Mouse (Mus musculus): ENCODE data around the gene Ano8. TPM values are rescaled to one million over a fixed set of nuclear protein-coding genes. Genes with fewer than 3 reads are reported as not detected.

Ano8 gene
- polyA plus RNA-seq, 1 experiment from 2014 or later: 3.0 TPM

DNA sequence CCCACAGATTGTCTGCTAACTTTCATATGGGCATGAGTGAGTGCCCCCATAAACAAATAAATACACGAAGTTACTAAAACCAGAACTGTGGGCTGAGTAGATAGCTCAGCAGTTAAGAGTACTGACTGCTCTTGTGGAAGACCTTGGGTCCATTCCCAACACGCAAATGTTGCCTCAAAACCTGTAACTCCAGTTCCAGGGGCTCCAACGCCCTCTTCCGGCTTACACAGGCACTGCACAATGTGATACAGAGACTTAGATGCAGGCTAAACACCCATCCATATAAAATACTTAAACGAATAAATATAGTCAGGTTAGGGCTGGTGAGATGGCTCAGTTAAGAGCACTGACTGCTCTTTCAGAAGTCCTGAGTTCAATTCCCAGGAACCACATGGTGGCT lies 29.3 kb upstream of the Ano8 start:
- 71% methylated on average over 5 of the region's 5 CpGs for WGBS

DNA sequence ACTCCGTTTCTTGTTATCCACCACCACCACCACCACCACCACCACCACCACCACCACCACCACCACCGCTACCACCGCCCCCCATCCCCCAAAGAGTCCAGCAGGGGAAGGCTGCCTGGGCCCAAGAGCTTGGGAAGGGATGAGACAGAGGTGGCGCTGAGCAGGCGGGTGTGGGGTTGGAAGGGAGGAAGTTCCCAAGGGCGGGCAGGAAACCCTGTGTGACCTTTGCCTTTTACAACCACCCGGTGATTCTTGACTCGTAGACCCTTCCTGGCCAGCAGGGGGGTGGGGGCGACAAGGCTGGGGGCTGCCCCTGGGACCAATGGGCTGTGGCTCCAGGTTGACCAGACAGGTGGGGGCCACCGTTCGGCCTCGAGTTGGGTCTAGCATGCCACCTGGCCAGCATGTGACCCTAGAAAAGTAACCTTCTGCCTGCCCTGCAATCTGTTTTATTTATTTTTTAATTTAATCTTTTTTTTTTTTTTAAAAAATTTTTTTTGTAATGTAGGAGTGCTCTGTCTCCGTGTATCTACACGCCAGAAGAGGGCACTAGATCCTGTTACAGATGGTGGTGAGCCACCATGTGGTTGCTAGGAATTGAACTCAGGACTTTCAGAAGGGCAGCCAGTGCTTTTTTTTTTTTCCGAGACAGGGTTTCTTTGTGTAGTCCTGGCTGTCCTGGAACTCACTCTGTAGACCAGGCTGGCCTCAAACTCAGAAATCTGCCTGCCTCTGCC lies 27.4 kb upstream of the Ano8 start:
- Histone ChIP-seq H3K36me3 (no peaks in the 10 kb centered on the region), H3K4me3 (no peak overlapping the region), H3K9me3 (replicated peaks) (no peaks in the 10 kb centered on the region), H3K27ac (replicated peaks) (no peak overlapping the region), H3K4me1 (peaks cover 23% of the 10 kb centered on the region), H3K27me3 (ENCODE audit: low read depth, poor library complexity, severe bottlenecking) (peaks cover 42% of the 10 kb centered on the region)
- no peak for DNase-seq (ENCODE audit: low spot score)
- WGBS: 78% methylated on average over 15 of the region's 15 CpGs

More for the DNA sequence above, 29.3 kb upstream of the Ano8 start:
- Histone ChIP-seq H3K4me3 (no peak overlapping the region), H3K9me3 (replicated peaks) (no peaks in the 10 kb centered on the region), H3K27ac (replicated peaks) (no peak overlapping the region), H3K4me1 (peaks cover 20% of the 10 kb centered on the region), H3K36me3 (no peaks in the 10 kb centered on the region), H3K27me3 (ENCODE audit: low read depth, poor library complexity, severe bottlenecking) (peaks cover 24% of the 10 kb centered on the region)
- no peak for DNase-seq (ENCODE audit: low spot score)

DNA sequence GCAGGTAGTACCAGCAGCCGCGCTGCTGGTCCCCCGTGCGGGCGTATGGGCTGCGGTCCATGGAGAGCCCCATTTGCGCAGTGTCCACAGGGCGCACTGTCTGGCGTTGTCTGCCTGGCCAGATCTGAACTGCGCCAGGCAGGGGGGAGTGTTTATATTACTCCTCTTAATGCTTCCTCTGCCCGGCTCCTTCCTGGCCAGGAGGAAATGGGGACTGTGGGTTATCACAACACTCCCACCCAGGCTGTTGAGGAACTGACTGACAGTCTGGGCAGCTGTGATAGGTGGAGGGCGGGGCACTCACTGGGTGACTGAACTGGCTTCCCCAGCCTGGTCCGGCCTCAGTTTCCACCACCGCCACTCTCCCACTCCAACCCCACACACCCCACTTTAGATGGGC lies 25.9 kb upstream of the Ano8 start, which contains the start of gene Plvap:
Plvap (minus strand) TSS at position 109 of the 400 bp plus-strand sequence.
- no peaks in the 10 kb centered on the region for H3K9me3 ChIP-seq (replicated peaks)
- H3K36me3 ChIP-seq: no peaks in the 10 kb centered on the region
- H3K4me1 ChIP-seq: peaks cover 23% of the 10 kb centered on the region
- DNase-seq (ENCODE audit: low spot score): no peak
- H3K4me3 ChIP-seq: 0 out of 2 replicates have a peak within 1 kb of the TSS, but pooled peaks have one; percentile 14
- 71% methylated on average over 14 of the region's 14 CpGs for WGBS
- H3K27me3 ChIP-seq (ENCODE audit: low read depth, poor library complexity, severe bottlenecking): peaks cover 58% of the 10 kb centered on the region
- H3K27ac ChIP-seq (replicated peaks): no peak within 1 kb of the TSS

DNA sequence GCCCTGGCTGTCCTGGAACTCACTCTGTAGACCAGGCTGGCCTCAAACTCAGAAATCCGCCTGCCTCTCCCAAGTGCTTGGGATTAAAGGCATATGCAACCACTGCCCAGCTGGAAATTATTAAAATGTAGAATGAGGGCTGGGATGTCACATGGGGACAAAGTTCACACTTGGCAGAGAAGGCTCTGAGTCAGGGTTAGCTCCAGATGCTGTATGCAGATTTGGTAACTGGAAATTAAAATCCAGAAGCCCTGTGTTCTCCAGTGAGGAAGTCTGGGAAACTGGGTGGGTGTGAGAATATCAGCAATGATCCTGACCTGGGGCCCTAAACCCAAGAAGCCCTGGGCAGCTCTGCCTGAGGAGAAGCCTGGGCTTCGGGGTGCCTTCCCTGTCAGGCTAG lies 23.6 kb upstream of the Ano8 start:
- DNase-seq (ENCODE audit: low spot score): no peak
- Histone ChIP-seq H3K27ac (replicated peaks) (no peak overlapping the region), H3K36me3 (no peaks in the 10 kb centered on the region), H3K9me3 (replicated peaks) (no peaks in the 10 kb centered on the region), H3K27me3 (ENCODE audit: low read depth, poor library complexity, severe bottlenecking) (peaks cover 80% of the 10 kb centered on the region), H3K4me3 (no peak overlapping the region), H3K4me1 (peaks cover 23% of the 10 kb centered on the region)
- WGBS: 71% methylated on average over 2 of the region's 2 CpGs

DNA sequence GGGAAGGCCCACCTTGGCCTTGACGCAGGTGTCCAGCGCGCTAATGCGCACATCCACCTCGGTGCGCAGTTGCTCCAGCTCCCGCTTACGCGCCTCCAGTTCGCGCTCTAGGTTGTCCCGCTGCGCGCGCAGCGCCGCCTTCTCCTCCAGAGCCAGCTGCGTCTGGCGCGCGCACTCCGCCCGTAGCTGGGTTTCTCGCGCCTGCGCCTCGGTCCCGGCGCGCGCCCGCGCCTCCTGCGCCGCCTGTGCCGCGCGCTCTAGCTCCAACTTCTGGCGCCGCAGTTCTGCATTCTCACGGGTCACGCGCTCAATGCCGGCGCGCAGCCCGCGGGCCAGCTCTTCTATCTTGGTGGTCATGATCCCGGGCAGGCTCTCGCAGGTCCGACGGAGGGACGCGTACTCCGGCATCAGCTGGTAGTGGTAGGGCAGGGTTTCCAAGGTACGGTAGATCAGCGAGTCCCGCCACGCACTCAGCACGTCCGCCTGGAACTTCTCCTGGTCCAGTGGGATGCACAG lies 21.9 kb upstream of the Ano8 start:
- Histone ChIP-seq H3K27me3 (ENCODE audit: low read depth, poor library complexity, severe bottlenecking) (peaks cover 77% of the 10 kb centered on the region), H3K36me3 (no peaks in the 10 kb centered on the region), H3K9me3 (replicated peaks) (no peaks in the 10 kb centered on the region), H3K27ac (replicated peaks) (no peak overlapping the region), H3K4me1 (peaks cover 27% of the 10 kb centered on the region), H3K4me3 (peak overlapping the region; percentile 56)
- DNase-seq (ENCODE audit: low spot score): peak; percentile 83
- WGBS: under 1% methylated on average over 61 of the region's 61 CpGs

DNA sequence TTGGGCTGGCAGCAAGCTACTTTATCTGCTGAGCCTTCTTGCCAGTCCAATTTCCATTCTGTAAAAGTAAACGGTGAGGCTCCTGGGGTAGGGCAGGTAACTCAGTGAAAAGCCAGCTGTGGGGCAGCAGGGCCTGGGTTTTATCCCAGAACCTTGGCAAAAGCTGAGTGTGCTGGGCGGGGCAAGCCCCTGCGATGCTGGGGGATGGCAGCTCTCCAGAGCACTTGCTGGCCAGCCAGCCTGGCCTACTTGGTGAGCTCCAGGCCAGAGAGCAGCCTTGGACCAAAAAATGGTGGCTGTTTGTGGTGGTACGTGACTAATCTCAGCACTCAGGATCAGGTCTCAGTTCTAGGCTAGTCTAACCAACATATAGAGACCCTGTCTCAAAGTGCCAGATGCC lies 20.2 kb upstream of the Ano8 start:
- Histone ChIP-seq H3K27me3 (ENCODE audit: low read depth, poor library complexity, severe bottlenecking) (peaks cover 67% of the 10 kb centered on the region), H3K4me3 (no peak overlapping the region), H3K36me3 (no peaks in the 10 kb centered on the region), H3K27ac (replicated peaks) (no peak overlapping the region), H3K9me3 (replicated peaks) (no peaks in the 10 kb centered on the region), H3K4me1 (peaks cover 27% of the 10 kb centered on the region)
- WGBS: 85% methylated on average over 4 of the region's 4 CpGs
- DNase-seq (ENCODE audit: low spot score): no peak

DNA sequence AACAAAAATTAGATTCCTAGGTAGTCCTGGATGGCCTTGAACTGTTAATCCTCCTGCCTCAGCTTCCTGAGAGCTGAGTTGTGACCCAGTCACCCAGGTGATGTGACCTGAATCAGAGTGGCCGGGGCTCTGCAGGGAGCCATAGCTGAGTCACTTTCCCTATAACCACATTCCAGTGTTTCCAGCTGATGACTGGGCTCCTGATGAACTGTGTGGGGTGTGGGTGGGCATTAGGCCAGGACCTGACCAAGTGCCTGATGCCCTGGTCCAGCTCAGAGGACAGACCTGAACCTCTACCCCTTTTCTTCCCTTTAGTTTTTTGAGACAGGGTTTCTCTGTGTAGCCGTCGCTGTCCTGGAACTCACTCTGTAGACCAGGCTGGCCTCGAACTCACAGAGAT lies 19.6 kb upstream of the Ano8 start:
- H3K27me3 ChIP-seq (ENCODE audit: low read depth, poor library complexity, severe bottlenecking): peaks cover 60% of the 10 kb centered on the region
- WGBS: 94% methylated on average over 4 of the region's 4 CpGs
- no peak for DNase-seq (ENCODE audit: low spot score)
- no peaks in the 10 kb centered on the region for H3K36me3 ChIP-seq
- no peak overlapping the region for H3K4me3 ChIP-seq
- no peak overlapping the region for H3K27ac ChIP-seq (replicated peaks)
- H3K4me1 ChIP-seq: peaks cover 27% of the 10 kb centered on the region
- H3K9me3 ChIP-seq (replicated peaks): no peaks in the 10 kb centered on the region

DNA sequence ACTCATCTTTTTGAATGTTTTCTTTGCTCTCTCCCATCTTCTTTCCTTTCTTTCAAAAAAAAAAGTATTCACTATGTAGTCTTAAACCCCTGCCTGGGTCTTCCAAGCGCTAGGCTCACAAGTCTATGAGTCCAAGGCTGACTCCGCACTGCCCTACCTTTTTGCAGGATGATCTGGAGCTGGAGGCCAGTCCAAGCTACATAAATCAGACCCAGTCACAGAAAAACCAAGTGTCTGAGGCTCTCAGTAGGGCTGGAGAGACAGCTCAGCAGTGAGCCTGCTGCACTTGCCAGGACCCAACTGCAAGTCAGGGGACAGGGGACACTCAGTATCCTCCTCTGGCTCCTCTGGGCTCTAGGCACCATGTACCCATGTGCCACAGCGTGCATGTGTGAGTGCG lies 18.6 kb upstream of the Ano8 start:
- H3K36me3 ChIP-seq: no peaks in the 10 kb centered on the region
- peaks cover 24% of the 10 kb centered on the region for H3K4me1 ChIP-seq
- no peak for DNase-seq (ENCODE audit: low spot score)
- 90% methylated on average over 4 of the region's 4 CpGs for WGBS
- peaks cover 51% of the 10 kb centered on the region for H3K27me3 ChIP-seq (ENCODE audit: low read depth, poor library complexity, severe bottlenecking)
- H3K27ac ChIP-seq (replicated peaks): no peak overlapping the region
- no peaks in the 10 kb centered on the region for H3K9me3 ChIP-seq (replicated peaks)
- no peak overlapping the region for H3K4me3 ChIP-seq

DNA sequence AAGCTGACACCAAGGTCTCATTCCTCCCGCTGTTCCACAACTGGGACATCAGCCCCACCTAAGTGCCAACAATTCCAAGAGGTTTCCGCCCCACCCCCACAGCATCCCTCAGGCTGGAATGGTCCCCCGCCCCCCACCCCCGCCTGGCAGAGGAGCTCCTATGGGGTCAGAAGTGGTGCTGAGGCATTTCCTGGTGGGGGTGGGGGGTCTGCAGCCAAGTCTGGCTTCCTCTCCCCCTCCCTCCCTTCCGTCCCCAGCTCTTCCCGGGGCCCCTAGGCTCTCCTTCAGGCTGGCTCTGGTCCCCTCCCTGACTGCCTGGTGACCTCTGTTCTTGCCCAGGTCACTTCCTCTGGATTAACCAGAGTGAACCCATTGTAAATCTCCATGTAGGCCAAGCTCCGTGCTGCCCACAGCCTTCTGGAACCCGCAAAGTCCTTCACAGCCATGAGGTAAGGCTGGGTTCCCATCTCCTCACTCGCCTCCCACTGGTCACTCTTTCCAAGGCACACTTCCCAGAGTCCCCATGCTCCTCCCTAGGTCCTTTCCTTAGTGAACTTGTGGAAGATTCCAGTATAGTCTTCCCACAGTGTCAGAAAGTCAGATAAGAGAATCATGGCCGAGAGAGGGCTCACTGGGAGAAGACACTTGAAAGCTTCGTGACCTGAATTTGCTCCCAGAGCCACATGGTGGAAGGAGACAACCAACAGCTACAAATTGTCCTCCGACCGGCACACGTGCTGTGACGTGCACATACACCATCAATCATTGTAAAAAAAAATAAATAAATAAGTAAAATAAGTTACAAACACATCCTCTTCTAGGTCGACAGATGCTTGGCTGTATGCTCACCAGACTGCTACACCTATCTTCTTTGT lies 13.3 kb upstream of the Ano8 start:
- peaks cover 12% of the 10 kb centered on the region for H3K36me3 ChIP-seq
- H3K9me3 ChIP-seq (replicated peaks): no peaks in the 10 kb centered on the region
- H3K27ac ChIP-seq (replicated peaks): peak overlapping the region; percentile 50; the same call in 1 of the 2 replicates
- H3K4me1 ChIP-seq: peaks cover 30% of the 10 kb centered on the region
- DNase-seq (ENCODE audit: low spot score): no peak
- WGBS: 44% methylated on average over 16 of the region's 16 CpGs
- H3K27me3 ChIP-seq (ENCODE audit: low read depth, poor library complexity, severe bottlenecking): no peaks in the 10 kb centered on the region; the same call in 1 of the 2 replicates
- no peak overlapping the region for H3K4me3 ChIP-seq

DNA sequence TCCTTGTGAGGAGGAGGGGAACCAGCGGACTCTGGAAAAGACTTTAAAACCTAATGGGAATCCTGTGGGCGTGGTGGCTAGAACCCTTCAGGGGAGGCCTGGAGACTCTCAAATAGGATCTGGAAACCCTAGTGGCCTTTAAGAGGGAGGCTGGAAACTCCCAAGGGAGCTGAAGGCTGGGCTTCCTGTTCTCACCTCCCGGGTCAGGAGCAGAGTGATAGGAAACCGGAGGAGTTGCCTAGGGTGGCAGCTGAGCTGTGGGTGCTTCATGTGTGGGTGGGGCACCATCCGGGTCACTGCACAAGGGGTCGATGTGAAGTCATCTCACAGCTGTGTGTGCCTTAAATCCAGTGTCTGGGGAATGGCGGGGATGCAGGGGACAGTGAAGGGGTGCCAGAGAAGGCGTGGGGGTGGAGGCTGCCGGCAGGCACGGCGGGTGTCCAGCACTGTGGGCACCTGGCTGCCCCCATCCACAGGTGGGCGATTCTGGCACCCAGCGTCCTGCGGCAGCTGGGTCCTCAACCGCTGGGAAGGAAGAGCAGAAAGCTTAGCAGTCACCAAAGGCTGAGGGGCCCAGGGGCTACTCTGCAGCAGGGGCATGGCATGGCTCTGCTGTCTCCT lies 12.2 kb upstream of the Ano8 start:
- H3K27ac ChIP-seq (replicated peaks): peak overlapping the region; percentile 50
- peak overlapping the region; percentile 21; the same call in 1 of the 2 replicates for H3K4me3 ChIP-seq

DNA sequence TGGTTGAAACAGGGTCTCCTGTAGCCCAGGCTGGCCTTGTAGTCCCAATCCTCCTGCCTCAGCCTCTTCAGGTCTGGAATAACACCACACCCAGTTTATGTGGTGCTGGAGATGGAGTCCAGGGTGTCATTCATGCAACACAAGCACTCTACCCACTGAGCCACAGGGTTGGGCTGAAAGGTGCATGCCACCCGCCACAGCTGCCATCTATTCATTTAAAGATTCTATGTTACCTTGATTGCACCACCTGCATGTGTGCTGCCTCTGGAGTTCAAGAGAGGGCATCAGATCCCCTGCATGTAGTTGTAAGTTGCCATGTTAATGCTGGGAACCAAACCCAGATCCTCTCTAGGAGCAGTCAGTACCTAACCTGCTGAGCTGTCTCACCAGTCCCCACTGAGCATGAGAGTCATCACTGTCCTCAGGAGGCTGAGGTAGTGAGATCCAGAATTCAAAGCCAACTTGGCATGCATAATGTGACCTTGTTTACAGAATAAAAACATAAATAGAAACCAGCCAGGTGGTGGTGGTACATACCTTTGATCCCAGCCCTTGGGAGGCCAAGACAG lies 11.4 kb upstream of the Ano8 start:
- Histone ChIP-seq H3K27me3 (ENCODE audit: low read depth, poor library complexity, severe bottlenecking) (no peaks in the 10 kb centered on the region; the same call in 1 of the 2 replicates), H3K27ac (replicated peaks) (no peak overlapping the region), H3K9me3 (replicated peaks) (no peaks in the 10 kb centered on the region), H3K36me3 (peaks cover 29% of the 10 kb centered on the region), H3K4me3 (no peak overlapping the region), H3K4me1 (peaks cover 26% of the 10 kb centered on the region)
- WGBS: 90% methylated on average over 1 of the region's 1 CpGs
- DNase-seq (ENCODE audit: low spot score): no peak

More for the DNA sequence above, 12.2 kb upstream of the Ano8 start:
- no peaks in the 10 kb centered on the region; the same call in 1 of the 2 replicates for H3K27me3 ChIP-seq (ENCODE audit: low read depth, poor library complexity, severe bottlenecking)
- H3K9me3 ChIP-seq (replicated peaks): no peaks in the 10 kb centered on the region
- DNase-seq (ENCODE audit: low spot score): no peak
- WGBS: 20% methylated on average over 15 of the region's 15 CpGs
- H3K36me3 ChIP-seq: peaks cover 21% of the 10 kb centered on the region
- peaks cover 27% of the 10 kb centered on the region for H3K4me1 ChIP-seq

DNA sequence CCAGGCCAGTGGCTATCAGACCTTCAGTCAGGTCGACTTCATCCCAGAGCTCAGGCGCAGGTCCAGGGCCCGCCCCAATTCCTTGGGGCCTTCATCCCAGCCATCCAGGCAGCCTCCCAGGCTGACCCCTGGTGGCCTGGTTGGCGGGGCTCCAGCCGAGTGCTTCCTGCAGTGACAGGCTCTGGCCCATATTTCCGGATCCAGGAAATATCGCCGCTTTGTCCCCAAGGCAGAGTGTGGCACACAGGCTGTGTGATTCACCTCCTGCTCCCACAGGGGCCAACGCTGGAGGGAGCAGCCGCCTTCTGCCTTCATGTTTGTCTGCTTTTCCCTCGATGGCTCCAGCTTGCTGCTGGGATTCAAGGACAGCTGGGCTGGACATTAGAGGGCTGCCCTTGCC lies 10.7 kb upstream of the Ano8 start:
- peaks cover 36% of the 10 kb centered on the region for H3K36me3 ChIP-seq
- H3K4me3 ChIP-seq: no peak overlapping the region
- H3K4me1 ChIP-seq: peaks cover 26% of the 10 kb centered on the region
- WGBS: 51% methylated on average over 11 of the region's 11 CpGs
- no peaks in the 10 kb centered on the region; the same call in 1 of the 2 replicates for H3K27me3 ChIP-seq (ENCODE audit: low read depth, poor library complexity, severe bottlenecking)
- H3K9me3 ChIP-seq (replicated peaks): no peaks in the 10 kb centered on the region
- no peak overlapping the region for H3K27ac ChIP-seq (replicated peaks)
- no peak for DNase-seq (ENCODE audit: low spot score)
